Mouse (Mus musculus) erythroblast, embryonic 14.5 days (primary cell): ENCODE measurements around the gene Cldn15.

ENCODE experiments used
- GATA1 ChIP-seq: IDR thresholded peaks from 2 replicates; pipeline ENCODE4 v1.6.1; 2012; ENCODE audit warnings: low read length, inconsistent platforms, mixed read lengths
- TAL1 ChIP-seq: IDR thresholded peaks from 3 replicates; pipeline ENCODE4 v1.6.1; 2012; ENCODE audit warnings: low read length, inconsistent platforms, mixed read lengths

DNA sequence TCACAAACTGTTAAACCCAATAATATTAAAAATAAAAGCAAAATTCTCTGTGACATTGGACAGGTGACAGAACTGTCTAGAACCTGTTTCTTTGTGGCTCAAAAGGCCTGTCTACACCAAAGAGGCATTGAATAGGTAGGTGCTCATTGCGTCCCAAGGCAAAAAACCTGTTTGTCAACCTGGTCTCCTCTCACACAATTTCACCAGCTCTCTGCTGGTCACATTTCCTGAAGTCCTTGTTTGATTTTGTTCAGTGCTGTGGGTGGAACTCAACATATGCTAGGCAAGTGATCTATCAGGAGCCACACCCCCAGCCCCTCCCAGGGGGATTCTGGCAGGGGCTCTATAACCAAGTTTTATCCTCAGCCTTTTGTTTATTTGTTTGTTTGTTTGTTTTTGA lies 9.2 kb upstream of the Cldn15 start:
- TF ChIP-seq GATA1 (no peak), TAL1 (no peak)
